Mouse (Mus musculus) CD8-positive naive resting alpha-beta T cell, adult 57 days (primary cell): ENCODE data around the gene Olfr582. TPM values are rescaled to one million over a fixed set of nuclear protein-coding genes. Genes with fewer than 3 reads are reported as not detected.

ENCODE experiments used
- total RNA-seq: library from RNA; stranded (reverse); gene quantifications from one replicate; pipeline ENCODE4 v1.2.4, GENCODE M21; 2023

Olfr582 gene
- total RNA-seq = not detected

GRCm38 (mm10) chr7:103037724-103038123 lies at the start of gene Olfr582:
Olfr582 (plus strand) TSS chr7:103038024.

DNA sequence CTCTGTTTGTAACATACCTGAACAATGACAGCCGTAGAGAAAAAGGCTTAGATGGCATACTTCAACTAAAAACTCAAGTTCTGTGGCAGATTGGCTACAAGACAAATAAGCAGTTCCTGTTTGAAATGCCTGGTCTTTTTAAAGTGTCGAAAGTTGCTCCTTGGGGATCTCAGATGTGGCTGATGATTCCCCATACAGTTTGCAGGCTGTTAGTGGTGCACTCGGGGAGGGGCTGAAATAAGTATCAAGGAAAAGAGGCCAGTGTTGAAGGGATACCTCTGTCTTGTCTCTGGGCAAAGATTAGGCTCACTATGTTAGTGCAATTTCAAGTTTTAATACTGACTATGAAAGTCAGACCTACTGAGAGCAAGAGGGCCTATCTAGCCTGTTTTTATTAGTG lies 48.6 kb upstream of the Olfr582 start, which contains the start of gene Olfr578:
TSS of gene Olfr578 (minus strand) at position 101 of the 400 bp plus-strand sequence.

GRCm38 (mm10) chr7:103051000-103051399 lies 13.2 kb downstream of the Olfr582 start, which contains the start of gene Olfr583:
Olfr583 (plus strand) TSS chr7:103051300.

DNA sequence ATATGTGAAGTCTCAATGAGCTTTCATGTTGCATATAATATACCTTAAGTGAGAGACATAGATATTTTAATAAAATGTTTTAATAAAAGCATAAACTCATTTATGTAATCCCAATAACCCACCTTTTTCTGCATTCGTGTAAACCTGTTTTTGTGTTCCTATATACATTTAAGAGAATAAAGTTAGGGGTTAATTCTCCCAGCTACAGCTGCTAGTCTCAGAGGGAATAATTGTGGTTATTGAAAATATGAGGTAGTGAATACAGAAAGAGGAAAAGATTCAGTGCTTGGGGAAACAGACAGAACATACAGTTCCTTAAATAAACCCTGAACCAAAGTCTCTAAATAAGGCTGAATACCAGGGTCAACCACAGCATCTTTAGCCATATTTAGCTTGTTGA lies 43.8 kb downstream of the Olfr582 start, which contains the start of gene Olfr584:
TSS of gene Olfr584 (plus strand) at position 301 of the 400 bp plus-strand sequence.

Other genes with a start within 250 kb of the Olfr582 start
- not detected for gene Olfr564, start 234.5 kb upstream of the Olfr582 start, total RNA-seq
- not detected for gene Olfr566, start 179.3 kb upstream of the Olfr582 start, total RNA-seq
- gene Olfr568, start 160.9 kb upstream of the Olfr582 start, total RNA-seq = not detected
- not detected for gene Olfr569, start 147.1 kb upstream of the Olfr582 start, total RNA-seq
- gene Olfr570, start 143.4 kb upstream of the Olfr582 start, total RNA-seq = not detected
- not detected for gene Olfr571, start 120.5 kb upstream of the Olfr582 start, total RNA-seq
- gene Olfr572, start 113.6 kb upstream of the Olfr582 start, total RNA-seq = not detected
- gene Olfr573-ps1, start 95.4 kb upstream of the Olfr582 start, total RNA-seq = not detected
- not detected for gene Olfr574, start 89.6 kb upstream of the Olfr582 start, total RNA-seq
- not detected for gene Olfr575, start 79.2 kb upstream of the Olfr582 start, total RNA-seq
- gene Olfr576, start 75.4 kb upstream of the Olfr582 start, total RNA-seq = not detected
- not detected for gene Olfr577, start 62.1 kb upstream of the Olfr582 start, total RNA-seq
- not detected for gene Olfr578, start 48.7 kb upstream of the Olfr582 start, total RNA-seq
- not detected for gene Olfr583, start 13.3 kb downstream of the Olfr582 start, total RNA-seq
- gene Olfr584, start 43.9 kb downstream of the Olfr582 start, total RNA-seq = not detected
- gene Olfr585, start 59.7 kb downstream of the Olfr582 start, total RNA-seq = not detected
- not detected for gene Olfr586, start 87.6 kb downstream of the Olfr582 start, total RNA-seq
- not detected for gene Olfr588-ps1, start 102.9 kb downstream of the Olfr582 start, total RNA-seq
- gene Olfr589, start 118.3 kb downstream of the Olfr582 start, total RNA-seq = not detected
- not detected for gene Olfr591, start 140.3 kb downstream of the Olfr582 start, total RNA-seq
- not detected for gene Olfr592, start 146.8 kb downstream of the Olfr582 start, total RNA-seq
- gene Olfr593, start 173.8 kb downstream of the Olfr582 start, total RNA-seq = not detected
- gene Olfr594, start 179.0 kb downstream of the Olfr582 start, total RNA-seq = not detected
- gene Usp17ld, start 214.5 kb downstream of the Olfr582 start, total RNA-seq = not detected